Mouse (Mus musculus): ENCODE results near the gene Acvr1.
A peak's percentile ranks its signal among the peaks of the same experiment; 100 is the strongest.

The Acvr1 gene

DNA sequence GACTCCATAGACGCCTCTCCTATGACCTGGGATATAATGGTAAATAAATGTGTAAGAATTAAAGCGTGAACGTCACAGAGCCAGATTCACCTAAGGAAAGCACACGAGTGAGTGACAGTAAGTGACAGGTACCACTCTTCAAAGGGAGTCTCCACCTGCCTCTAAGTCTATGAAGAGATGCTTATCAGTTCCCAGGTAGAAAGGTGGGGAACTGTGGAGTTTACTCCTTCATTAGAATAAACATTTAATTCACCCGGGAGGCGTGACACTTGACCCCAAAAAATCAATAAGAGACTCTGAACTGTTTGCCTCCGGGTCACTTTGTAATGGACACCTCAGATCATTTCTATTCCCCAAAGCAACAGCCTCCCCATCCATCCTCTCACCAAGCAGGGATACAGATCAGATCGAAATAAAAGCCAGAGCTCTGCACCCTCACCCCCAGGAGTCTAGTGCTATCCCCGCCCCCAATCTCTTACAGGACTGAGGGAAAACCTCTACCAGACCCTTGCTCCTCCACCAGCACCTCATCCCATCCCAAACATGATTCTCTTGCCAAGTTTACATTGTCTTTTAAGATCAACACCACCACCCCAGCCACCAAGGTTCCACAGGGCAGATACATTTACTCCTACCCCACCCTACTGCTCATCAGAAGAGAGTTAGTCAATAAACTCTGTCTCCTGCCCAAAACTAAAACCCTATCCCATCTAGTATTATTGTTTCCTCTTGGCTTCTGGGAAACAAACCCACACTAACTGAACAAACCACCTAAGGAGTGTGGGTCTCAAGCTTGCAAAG is 9.7 kb downstream of the Acvr1 start:
- no peak for DNase-seq (ENCODE audit: low spot score in 2 of 2)

- no peak for DNase-seq (ENCODE audit: low spot score in 2 of 2)
Observed at GRCm38 (mm10) chr2:58552296-58552695, 14.7 kb downstream of the Acvr1 start.

DNA sequence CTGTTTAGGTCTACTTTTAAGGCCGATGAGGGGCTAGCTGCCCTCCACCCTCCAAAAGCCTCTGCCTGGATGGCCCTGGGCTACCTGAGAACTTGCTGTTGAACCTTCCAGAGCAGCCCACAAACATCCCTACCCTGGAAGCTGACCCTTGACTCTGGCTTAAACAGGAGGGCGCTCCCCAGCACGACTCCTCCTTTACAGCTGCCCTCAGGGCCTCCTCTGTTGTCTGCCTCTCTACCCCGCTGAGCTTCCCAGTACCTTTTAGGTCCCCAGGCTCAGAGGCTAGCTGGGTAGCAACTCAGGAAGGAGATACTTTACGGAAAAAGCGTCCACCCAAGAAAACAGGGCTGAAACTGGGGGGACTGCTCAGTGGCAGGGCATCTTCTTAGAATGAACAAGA is 15.1 kb downstream of the Acvr1 start:
- no peak for DNase-seq (ENCODE audit: low spot score in 2 of 2)

- no peak for DNase-seq (ENCODE audit: low spot score in 2 of 2)
Observed at GRCm38 (mm10) chr2:58550488-58550887, 16.5 kb downstream of the Acvr1 start.

- DNase-seq (ENCODE audit: low spot score in 2 of 2) = no peak
Observed at GRCm38 (mm10) chr2:58549960-58550359, 17.0 kb downstream of the Acvr1 start.

DNA sequence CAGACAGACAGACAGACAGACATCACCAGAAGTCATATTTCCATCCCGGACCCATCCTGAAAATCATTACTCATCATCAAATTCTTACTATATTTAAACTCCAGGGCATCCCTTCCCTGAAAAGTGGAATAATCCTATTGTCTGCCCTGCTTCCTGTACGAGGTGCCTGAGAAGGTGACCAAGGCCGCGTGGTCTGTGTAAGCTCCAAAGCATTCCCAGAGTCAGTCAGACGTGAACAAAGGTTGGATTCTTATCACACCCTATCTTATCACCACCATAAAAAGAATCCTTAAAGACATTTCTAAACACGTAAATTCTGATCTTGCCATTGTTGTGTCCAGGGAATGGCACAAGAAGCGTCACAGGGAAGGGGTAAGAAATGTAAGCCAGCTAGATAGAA is 18.0 kb downstream of the Acvr1 start:
- DNase-seq (ENCODE audit: low spot score in 2 of 2) = no peak

- no peak for DNase-seq (ENCODE audit: low spot score in 2 of 2)
Observed at GRCm38 (mm10) chr2:58546264-58546663, 20.7 kb downstream of the Acvr1 start.

GRCm38 (mm10) chr2:58544368-58544767 is 22.6 kb downstream of the Acvr1 start:
- no peak for DNase-seq (ENCODE audit: low spot score in 2 of 2)

- no peak for DNase-seq (ENCODE audit: low spot score in 2 of 2)
Observed at GRCm38 (mm10) chr2:58543252-58543651, 23.7 kb downstream of the Acvr1 start.

GRCm38 (mm10) chr2:58538196-58538595 is 28.8 kb downstream of the Acvr1 start:
- DNase-seq (ENCODE audit: low spot score in 2 of 2) = no peak

GRCm38 (mm10) chr2:58536796-58537195 is 30.2 kb downstream of the Acvr1 start:
- DNase-seq (ENCODE audit: low spot score in 2 of 2) = no peak

GRCm38 (mm10) chr2:58535233-58535632 is 31.7 kb downstream of the Acvr1 start:
- no peak for DNase-seq (ENCODE audit: low spot score in 2 of 2)

GRCm38 (mm10) chr2:58534379-58534778 is 32.6 kb downstream of the Acvr1 start:
- DNase-seq (ENCODE audit: low spot score in 2 of 2) = no peak

GRCm38 (mm10) chr2:58533521-58534001 is 33.4 kb downstream of the Acvr1 start:
- DNase-seq (ENCODE audit: low spot score in 2 of 2) = no peak

DNA sequence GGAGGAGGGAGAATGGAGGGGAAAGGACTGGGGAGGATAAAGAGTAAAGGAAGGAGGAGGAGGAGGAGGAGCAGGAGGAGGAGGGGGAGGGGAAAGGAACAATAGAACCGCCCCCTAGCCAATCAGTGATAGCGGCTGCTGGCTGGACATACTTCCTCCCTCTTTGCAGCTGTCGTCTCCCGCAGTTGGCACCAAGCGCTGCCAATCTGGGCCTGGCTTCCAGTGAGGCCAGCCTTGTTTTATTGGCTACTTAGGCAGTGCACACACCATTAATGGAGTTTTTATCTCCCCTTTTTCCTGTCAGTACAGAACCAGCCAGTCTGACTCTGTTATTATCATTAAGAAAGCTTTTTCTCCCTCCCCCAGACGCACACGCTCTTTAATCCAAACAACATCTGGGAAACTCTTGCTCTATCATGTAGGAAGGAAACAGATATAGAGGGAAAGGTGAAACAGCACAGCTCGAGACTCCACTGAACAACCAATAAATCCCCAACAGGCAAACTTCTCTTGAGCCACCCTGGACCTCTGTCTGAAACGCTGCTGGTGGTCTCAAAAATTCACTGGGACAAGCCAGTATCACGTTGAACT is 34.6 kb downstream of the Acvr1 start:
- peak in 1 of 2 experiments; percentile 58 for DNase-seq (ENCODE audit: low spot score in 2 of 2)

GRCm38 (mm10) chr2:58530521-58530920 is 36.4 kb downstream of the Acvr1 start:
- no peak for DNase-seq (ENCODE audit: low spot score in 2 of 2)

GRCm38 (mm10) chr2:58529860-58530440 is 37.0 kb downstream of the Acvr1 start:
- DNase-seq (ENCODE audit: low spot score in 2 of 2) = no peak

- no peak for DNase-seq (ENCODE audit: low spot score in 2 of 2)
Observed at GRCm38 (mm10) chr2:58529384-58529783, 37.6 kb downstream of the Acvr1 start.

GRCm38 (mm10) chr2:58527786-58528185 is 39.2 kb downstream of the Acvr1 start:
- no peak for DNase-seq (ENCODE audit: low spot score in 2 of 2)

DNA sequence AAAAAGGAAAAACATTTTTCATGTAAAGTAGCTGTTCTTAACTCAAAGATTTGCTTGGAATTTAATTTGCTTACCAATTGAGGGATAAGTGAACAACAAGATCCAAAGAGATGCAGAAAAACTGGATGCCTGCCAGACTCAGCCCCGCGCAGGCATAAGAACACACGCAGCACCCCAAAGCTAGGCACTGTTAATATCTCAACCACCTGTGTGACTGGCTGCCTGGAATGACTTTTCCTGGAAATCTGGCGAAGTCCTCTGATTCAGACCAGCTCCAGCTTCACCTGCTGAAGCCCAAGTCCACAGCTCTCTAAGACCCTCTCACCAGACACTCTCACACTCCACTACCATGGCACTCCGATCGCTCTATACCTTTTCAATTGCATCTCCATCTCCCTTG is 42.6 kb downstream of the Acvr1 start:
- no peak for DNase-seq (ENCODE audit: low spot score in 2 of 2)

- DNase-seq (ENCODE audit: low spot score in 2 of 2) = no peak
Observed at GRCm38 (mm10) chr2:58523894-58524293, 43.1 kb downstream of the Acvr1 start.

- DNase-seq (ENCODE audit: low spot score in 2 of 2) = no peak
Observed at GRCm38 (mm10) chr2:58523097-58523496, 43.9 kb downstream of the Acvr1 start.

- no peak for DNase-seq (ENCODE audit: low spot score in 2 of 2)
Observed at GRCm38 (mm10) chr2:58521621-58522020, 45.3 kb downstream of the Acvr1 start.

All from frontal cortex, postnatal 25 days (tissue).